Mouse (Mus musculus) liver, embryonic 18 days (tissue): ENCODE results near the gene Rfx6. TPM values are rescaled to one million over a fixed set of nuclear protein-coding genes. Genes with fewer than 3 reads are reported as not detected.

Experiments
- polyA plus RNA-seq: library from polyadenylated mRNA; depleted of rRNA; stranded (reverse); fragments of >200 nt; gene quantifications from 2 replicates; pipeline ENCODE4 v1.2.3, GENCODE M21; 2012; rRNA removed

Gene Rfx6
- polyA plus RNA-seq = 0.01 TPM in 1 of 2 replicates, not detected in the other

DNA sequence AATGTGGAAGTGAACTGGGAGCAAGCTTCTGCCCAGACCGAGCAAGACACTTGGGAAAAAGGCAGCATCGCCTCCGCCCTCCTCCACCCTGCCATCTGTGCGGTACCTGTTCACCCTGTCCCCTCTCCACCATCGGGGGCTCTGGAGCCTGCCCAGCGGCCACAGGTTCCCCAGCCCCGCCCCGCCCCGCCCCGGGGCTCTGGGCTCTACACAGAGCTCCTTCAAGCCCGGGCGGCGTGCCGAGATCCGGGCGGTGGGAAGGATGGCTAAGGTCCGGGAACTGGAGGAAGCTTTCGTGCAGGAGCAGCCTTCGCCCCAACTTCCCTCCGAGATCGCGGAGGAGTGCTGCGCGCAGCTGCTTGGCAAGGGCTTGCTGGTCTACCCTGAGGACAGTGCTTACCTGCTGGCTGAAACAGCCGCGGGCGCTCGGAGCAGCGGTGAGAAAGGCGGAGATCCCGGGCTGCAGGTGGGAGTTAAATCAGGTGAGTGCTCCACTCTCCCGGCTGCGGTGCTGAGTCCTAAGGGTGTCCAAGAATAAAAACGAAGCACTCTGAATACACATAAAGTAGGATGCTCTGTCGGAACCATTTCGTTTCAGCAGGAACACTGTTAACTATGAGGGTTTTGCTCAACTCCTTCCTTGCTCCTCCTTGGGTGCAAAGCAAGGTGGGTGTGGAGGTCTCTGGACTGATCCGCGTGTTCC lies at the start of gene Rfx6:
Rfx6 (plus strand) TSS at position 209 of the 703 bp plus-strand sequence.

GRCm38 (mm10) chr10:51631411-51632136 lies 46.0 kb upstream of the Rfx6 start, which contains the start of gene Gprc6a:
TSS of gene Gprc6a (minus strand) at chr10:51631461.

Other genes starting within 250 kb of the Rfx6 start
- gene Gm49339, start 197.1 kb upstream of the Rfx6 start, polyA plus RNA-seq = 5.0 and 7.6 TPM in 2 replicates
- 4.9 and 7.8 TPM in 2 replicates for gene Lilr4b, start 197.1 kb upstream of the Rfx6 start, polyA plus RNA-seq
- 10.2 and 15.4 TPM in 2 replicates for gene Lilrb4a, start 186.8 kb upstream of the Rfx6 start, polyA plus RNA-seq
- not detected in 2 replicates for gene Fam162b, start 87.2 kb upstream of the Rfx6 start, polyA plus RNA-seq
- gene Gprc6a, start 46.3 kb upstream of the Rfx6 start, polyA plus RNA-seq = 0.02 and 0.15 TPM in 2 replicates